Comparison of ENCODE assay signal across 19 mouse cellular contexts in the genomic region with DNA sequence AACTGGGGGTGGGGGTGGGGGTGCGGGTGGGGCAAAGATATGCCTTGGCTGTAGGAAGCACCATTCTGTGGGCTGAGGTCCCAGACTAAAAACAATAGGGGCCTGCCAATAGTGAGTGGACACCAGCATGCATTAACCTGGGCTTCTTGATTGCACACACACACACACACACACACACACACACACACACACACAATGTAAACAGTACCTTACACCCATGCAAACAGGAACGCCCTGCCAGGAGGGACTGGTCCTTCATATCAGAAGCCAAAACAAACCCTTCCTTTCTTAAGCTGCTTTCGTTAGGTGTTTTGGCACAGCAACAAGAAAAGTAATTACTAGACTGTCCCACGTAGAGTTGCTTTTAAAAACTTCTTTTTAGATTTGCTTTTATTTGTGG. TPM values are rescaled to one million over a fixed set of nuclear protein-coding genes. Genes with fewer than 3 reads are reported as not detected.
"Had no signal": no experiment of that assay in that cellular context is flagged by ENCODE, and none has a peak within 500 bp of the region (broad histone marks: within the 10 kb centered on the region; RNA-seq: fewer than 3 reads in every experiment).

No protein-coding gene starts in this region.

- H3K4me1 ChIP-seq: liver, embryonic 12.5 days had no signal

- ATAC-seq: liver, embryonic 12.5 days; lung, postnatal 0 days; midbrain, embryonic 13.5 days; midbrain, embryonic 15.5 days had no signal

- DNase-seq: lung, adult 18-20 months; lung, embryonic 14.5 days; lung, postnatal 4 days; right cerebral cortex, postnatal 14 days; thymus, adult 2 months; thymus, postnatal 25 days; thymus, postnatal 4 days had no signal

- H3K4me2 ChIP-seq: liver, embryonic 12.5 days; lung, embryonic 14.5 days; midbrain, embryonic 11.5 days; midbrain, embryonic 13.5 days; midbrain, embryonic 15.5 days; neural tube, embryonic 12.5 days; stomach, embryonic 15.5 days had no signal

- H3K4me3 ChIP-seq: liver, embryonic 12.5 days; midbrain, embryonic 13.5 days; midbrain, embryonic 15.5 days; neural tube, embryonic 12.5 days; stomach, embryonic 15.5 days had no signal

- H3K9me3 ChIP-seq: liver, embryonic 12.5 days; midbrain, embryonic 13.5 days; midbrain, embryonic 15.5 days; neural tube, embryonic 12.5 days; stomach, embryonic 15.5 days had no signal

- H3K27ac ChIP-seq: liver, embryonic 12.5 days; liver, embryonic 14.5 days; midbrain, embryonic 13.5 days; midbrain, embryonic 15.5 days; neural tube, embryonic 12.5 days; stomach, embryonic 15.5 days had no signal

- H3K9ac ChIP-seq: liver, embryonic 12.5 days; liver, embryonic 14.5 days; lung, embryonic 14.5 days; midbrain, embryonic 13.5 days; midbrain, embryonic 15.5 days; neural tube, embryonic 12.5 days; stomach, embryonic 15.5 days had no signal

- H3K36me3 ChIP-seq: liver, embryonic 12.5 days; midbrain, embryonic 13.5 days; midbrain, embryonic 15.5 days; neural tube, embryonic 12.5 days; stomach, embryonic 15.5 days had no signal

RNA-seq across cellular contexts. Expression of a gene that starts 4.1 kb away (rescaled TPM):
- total RNA-seq: megakaryocyte, adult 5-6 weeks; megakaryocyte-erythroid progenitor cell, adult 5-6 weeks; monocyte, adult 5-6 weeks; neutrophil, adult 5-6 weeks had no signal
